ENCODE assay signal across 14 mouse cellular contexts in the genomic region with DNA sequence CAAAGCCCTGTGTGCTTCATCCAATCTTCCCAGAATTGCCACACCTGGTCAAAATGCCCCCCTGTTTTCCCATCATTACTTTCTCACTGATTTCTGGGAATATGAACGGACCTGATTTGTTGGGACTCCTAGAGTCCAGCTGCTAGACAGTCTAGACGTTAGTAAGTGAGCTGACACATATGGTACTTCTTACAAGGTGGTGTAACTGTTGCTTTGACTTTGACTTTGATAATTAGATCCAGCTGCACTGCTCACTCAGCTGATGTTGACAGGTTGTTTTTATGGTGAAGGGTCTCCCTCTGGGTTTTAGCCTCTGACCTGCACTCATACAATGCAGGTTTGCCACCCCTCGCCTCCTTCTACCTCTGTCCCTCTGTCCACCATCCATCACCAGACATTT.
"Had no signal": no experiment of that assay in that cellular context is flagged by ENCODE, and none has a peak within 500 bp of the region (broad histone marks: within the 10 kb centered on the region; RNA-seq: fewer than 3 reads in every experiment).

No protein-coding gene starts in this region.

- DNase-seq: kidney, adult 18-20 months; kidney, postnatal 25 days; lung, adult 18-20 months; right cerebral cortex, postnatal 25 days; spleen, adult 18-20 months; thymus, adult 18-20 months; thymus, postnatal 14 days had no signal

- ATAC-seq: midbrain, embryonic 13.5 days had no signal

- H3K36me3 ChIP-seq: kidney, embryonic 15.5 days; limb, embryonic 13.5 days; midbrain, embryonic 13.5 days; neural tube, embryonic 12.5 days had no signal

- H3K4me2 ChIP-seq: kidney, embryonic 15.5 days; limb, embryonic 13.5 days; midbrain, embryonic 13.5 days; neural tube, embryonic 12.5 days had no signal

- H3K9me3 ChIP-seq: kidney, embryonic 15.5 days; limb, embryonic 13.5 days; midbrain, embryonic 13.5 days; neural tube, embryonic 12.5 days had no signal

- H3K27me3 ChIP-seq: limb, embryonic 13.5 days; midbrain, embryonic 13.5 days; neural tube, embryonic 12.5 days had no signal

- H3K4me3 ChIP-seq: kidney, embryonic 15.5 days; left cerebral cortex, adult 2 months; limb, embryonic 13.5 days; midbrain, embryonic 13.5 days; myocyte; neural tube, embryonic 12.5 days had no signal

- H3K9ac ChIP-seq: kidney, embryonic 15.5 days; limb, embryonic 13.5 days; liver, embryonic 14.5 days; midbrain, embryonic 13.5 days; neural tube, embryonic 12.5 days had no signal

- H3K27ac ChIP-seq: kidney, embryonic 15.5 days; left cerebral cortex, adult 2 months; limb, embryonic 13.5 days; liver, embryonic 14.5 days; midbrain, embryonic 13.5 days; neural tube, embryonic 12.5 days had no signal
